Mouse (Mus musculus) midbrain, embryonic 15.5 days (tissue): Measurements from ENCODE around the gene Gm14418. TPM values are rescaled to one million over a fixed set of nuclear protein-coding genes. Genes with fewer than 3 reads are reported as not detected.
A peak's percentile ranks its signal among the peaks of the same experiment; 100 is the strongest.
"Not testable (repeated sequence)": the region's sequence is repeated elsewhere in the genome, so short reads cannot be mapped to it uniquely, and the experiment has no call there.

ENCODE experiments used
- ATAC-seq: fragments of 200-750 bp; cut with Nextera tagmentation; replicated peaks from 2 replicates; pipeline ENCODE4 v1.8.0; 2017; ENCODE audit warnings: moderate TSS enrichment
- H3K27ac ChIP-seq: fragments of 300-500 bp; sonication (generic); 2 replicates; pipeline ENCODE4 v1.5.1; 2015; ENCODE audit warnings: mild to moderate bottlenecking, inconsistent platforms
- H3K27me3 ChIP-seq: fragments of 300-500 bp; sonication (generic); replicated peaks from 2 replicates; pipeline ENCODE4 v1.6.1; 2015; ENCODE audit warnings: inconsistent platforms
- H3K36me3 ChIP-seq: fragments of 300-500 bp; sonication (generic); replicated peaks from 2 replicates; pipeline ENCODE4 v1.6.1; 2015; ENCODE audit warnings: inconsistent platforms
- H3K4me1 ChIP-seq: fragments of 300-500 bp; sonication (generic); 2 replicates; pipeline ENCODE4 v1.6.1; 2015; ENCODE audit warnings: inconsistent platforms
- H3K4me2 ChIP-seq: fragments of 300-500 bp; sonication (generic); 2 replicates; pipeline ENCODE4 v1.6.1; 2015; ENCODE audit warnings: inconsistent platforms, mild to moderate bottlenecking, moderate library complexity
- H3K4me3 ChIP-seq: fragments of 300-500 bp; sonication (generic); 2 replicates; pipeline ENCODE4 v1.5.1; 2015; ENCODE audit warnings: mild to moderate bottlenecking, inconsistent platforms
- H3K9ac ChIP-seq: fragments of 300-500 bp; sonication (generic); 2 replicates; pipeline ENCODE4 v1.6.1; 2015; ENCODE audit warnings: mild to moderate bottlenecking, inconsistent platforms
- H3K9me3 ChIP-seq: fragments of 300-500 bp; sonication (generic); 2 replicates; pipeline ENCODE4 v1.6.1; 2016; ENCODE audit warnings: inconsistent platforms
- WGBS: fragments of 180-500 bp; shearing (Covaris S2); methylation state at CpG from one replicate; pipeline ENCODE4 v1.1.7; 2015; ENCODE audit warnings: mixed read lengths; 5-methylcytosine and 5-hydroxymethylcytosine counted together
- polyA plus RNA-seq: library from polyadenylated mRNA; unstranded; fragments of >200 nt; fragmentation: Nextera tagmentation; extraction: Ambion mirVana; gene quantifications from 2 replicates; pipeline ENCODE4 v1.2.1, GENCODE M21; 2015

Gene Gm14418
- polyA plus RNA-seq, result 7.3 and 9.3 TPM in 2 replicates

DNA sequence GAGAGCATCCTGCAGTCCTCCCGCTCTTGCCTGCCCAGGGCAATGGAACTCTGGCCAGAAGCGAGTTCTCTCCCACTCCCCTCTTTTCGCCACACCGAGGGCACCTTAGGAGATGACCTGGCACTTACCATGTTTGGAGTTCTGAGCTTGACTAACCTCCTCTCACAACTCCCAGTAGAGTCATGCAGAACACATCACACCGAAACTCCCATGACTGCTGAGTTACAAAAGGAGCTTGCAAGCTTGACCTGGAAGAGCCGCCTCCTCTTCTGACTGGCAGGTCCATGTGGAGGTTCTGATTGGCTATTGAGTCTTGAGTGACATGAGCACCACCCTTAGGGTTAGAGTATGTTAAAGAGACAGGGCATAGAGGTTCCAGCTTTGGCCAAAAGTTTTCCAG lies at the start of gene Gm14418:
Gene Gm14418, minus strand, starts transcription at position 225 of the 400 bp plus-strand sequence.
- H3K4me2 ChIP-seq, ATAC-seq, H3K27me3 ChIP-seq, H3K9ac ChIP-seq, H3K4me1 ChIP-seq, H3K9me3 ChIP-seq, H3K36me3 ChIP-seq, H3K27ac ChIP-seq: not testable (repeated sequence)
- WGBS, result 43% methylated on average over 6 of the region's 6 CpGs
- peak within 1 kb of the TSS; percentile 31 for H3K4me3 ChIP-seq

Other genes with a start within 250 kb of the Gm14418 start
- 30.2 and 36.4 TPM in 2 replicates for gene Gm14410, start 191.9 kb downstream of the Gm14418 start, polyA plus RNA-seq
- gene Gm14409, start 131.3 kb downstream of the Gm14418 start, polyA plus RNA-seq, result not detected in 2 replicates
- gene Gm14412, start 74.0 kb downstream of the Gm14418 start, polyA plus RNA-seq, result 0.14 and 0.56 TPM in 2 replicates
- gene Zfp970, start 66.4 kb upstream of the Gm14418 start, polyA plus RNA-seq, result 4.9 and 6.9 TPM in 2 replicates
- 2.3 and 2.7 TPM in 2 replicates for gene Gm14403, start 99.9 kb upstream of the Gm14418 start, polyA plus RNA-seq
- gene Gm14406, start 179.9 kb upstream of the Gm14418 start, polyA plus RNA-seq, result not detected in 2 replicates